In genomic region chr11:46390621-46391020, GRCm38 (mm10) we compare ENCODE assay signal across 27 mouse cellular contexts. TPM values are rescaled to one million over a fixed set of nuclear protein-coding genes. Genes with fewer than 3 reads are reported as not detected.
"Had no signal": no experiment of that assay in that cellular context is flagged by ENCODE, and none has a peak within 500 bp of the region (broad histone marks: within the 10 kb centered on the region; RNA-seq: fewer than 3 reads in every experiment).

No protein-coding gene starts in this region.

- H3K27me3 ChIP-seq: liver, embryonic 15.5 days; lung, embryonic 15.5 days; midbrain, embryonic 13.5 days; midbrain, embryonic 15.5 days; neural tube, embryonic 13.5 days; neural tube, embryonic 15.5 days had no signal

- H3K4me3 ChIP-seq: liver, embryonic 15.5 days; lung, embryonic 15.5 days; megakaryocyte, embryonic 14.5 days; midbrain, embryonic 13.5 days; midbrain, embryonic 15.5 days; neural tube, embryonic 13.5 days; neural tube, embryonic 15.5 days had no signal

- H3K36me3 ChIP-seq: liver, embryonic 15.5 days; lung, embryonic 15.5 days; midbrain, embryonic 13.5 days; midbrain, embryonic 15.5 days; neural tube, embryonic 13.5 days; neural tube, embryonic 15.5 days had no signal

- DNase-seq: liver, postnatal 0 days; lung, adult 2 months; lung, postnatal 14 days; lung, postnatal 36 days; retina, postnatal 1 day; right cerebral cortex, adult 18-20 months; right cerebral cortex, postnatal 25 days; right cerebral cortex, postnatal 4 days; spleen, adult 18-20 months; thymus, adult 18-20 months; thymus, postnatal 14 days had no signal

- H3K4me1 ChIP-seq: liver, embryonic 15.5 days; lung, embryonic 15.5 days; midbrain, embryonic 13.5 days; midbrain, embryonic 15.5 days; neural tube, embryonic 13.5 days; neural tube, embryonic 15.5 days had no signal

- H3K9ac ChIP-seq: liver, embryonic 15.5 days; liver, postnatal 0 days; lung, embryonic 15.5 days; midbrain, embryonic 13.5 days; midbrain, embryonic 15.5 days; neural tube, embryonic 13.5 days; neural tube, embryonic 15.5 days had no signal

- H3K27ac ChIP-seq: liver, embryonic 15.5 days; lung, embryonic 15.5 days; macrophage; midbrain, embryonic 13.5 days; midbrain, embryonic 15.5 days; neural tube, embryonic 13.5 days; neural tube, embryonic 15.5 days had no signal

RNA-seq across cellular contexts. Expression of gene Itk, which starts 1.3 kb away (rescaled TPM):
- polyA plus RNA-seq: midbrain, embryonic 11.5 days; midbrain, embryonic 13.5 days; midbrain, embryonic 15.5 days; neural tube, embryonic 11.5 days; neural tube, embryonic 13.5 days; neural tube, embryonic 15.5 days had no signal

RNA-seq across cellular contexts. Expression of gene Fam71b, which starts 5.7 kb away (rescaled TPM):
- total RNA-seq: megakaryocyte progenitor cell, adult 5-6 weeks; midbrain, postnatal 0 days; monocyte, adult 5-6 weeks had no signal
- polyA plus RNA-seq: liver, embryonic 15.5 days; liver, postnatal 0 days; lung, postnatal 0 days; macrophage; midbrain, embryonic 11.5 days; midbrain, embryonic 13.5 days; midbrain, embryonic 15.5 days; midbrain, postnatal 0 days; neural tube, embryonic 11.5 days; neural tube, embryonic 13.5 days; neural tube, embryonic 15.5 days; stomach, embryonic 14.5 days; stomach, embryonic 16.5 days had no signal
